Mouse (Mus musculus): ENCODE results near the gene Echdc1. TPM values are rescaled to one million over a fixed set of nuclear protein-coding genes. Genes with fewer than 3 reads are reported as not detected.

Gene Echdc1
- polyA plus RNA-seq, 1 experiment from 2014 or later: 29.1 TPM

DNA sequence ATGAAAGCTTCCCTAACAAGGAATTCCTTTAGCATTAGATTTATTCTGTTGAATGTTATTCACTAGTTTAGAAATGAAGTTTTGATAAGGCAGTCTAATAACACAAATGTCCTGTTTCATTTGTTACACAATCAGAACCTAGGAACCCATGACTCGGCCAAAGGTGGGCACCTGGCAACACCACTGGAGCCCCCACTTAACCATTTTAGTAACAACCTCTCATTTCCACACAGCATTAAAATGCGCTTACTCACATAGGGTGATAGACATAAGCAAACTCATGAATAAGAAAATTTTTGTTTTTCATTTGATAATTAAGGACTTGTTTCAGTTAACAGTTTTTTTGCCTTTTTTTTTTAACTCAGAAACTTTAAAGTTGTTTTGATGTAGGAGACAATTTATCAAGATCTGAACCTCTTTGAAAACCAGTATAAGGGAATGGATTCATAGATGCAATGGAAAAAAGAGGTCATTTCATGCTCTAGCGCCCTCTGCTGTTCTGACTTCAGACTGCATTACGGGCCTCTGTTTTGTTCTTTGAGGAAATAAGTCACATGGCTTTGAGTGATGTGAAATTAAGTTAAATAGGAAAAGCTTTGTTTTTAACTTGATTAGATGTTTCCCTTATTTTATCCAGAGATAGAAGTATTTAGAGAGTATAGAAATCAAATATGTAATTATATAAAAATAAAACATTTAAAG is 25.5 kb downstream of the Echdc1 start:
- ATAC-seq (replicated peaks; ENCODE audit: extremely low read depth, insufficient read depth, low FRiP score): no peak
- 0 out of 2 replicates have a peak, but pooled peaks cover 2% of the 10 kb centered on the region for H3K4me1 ChIP-seq (ENCODE audit: control insufficient read depth, insufficient read depth, low read length)
- H3K9ac ChIP-seq (ENCODE audit: low read length): no peak overlapping the region
- H3K4me3 ChIP-seq (ENCODE audit: low read length): no peak overlapping the region
- H3K27me3 ChIP-seq (ENCODE audit: control insufficient read depth, insufficient read depth, low read length): no peaks in the 10 kb centered on the region
- H3K27ac ChIP-seq (ENCODE audit: low read length): no peak overlapping the region
- peaks cover 3% of the 10 kb centered on the region; the same call in 1 of the 2 replicates for H3K36me3 ChIP-seq (ENCODE audit: control insufficient read depth, insufficient read depth)
- H3K4me2 ChIP-seq (ENCODE audit: low read depth, low read length): no peak overlapping the region
- H3K9me3 ChIP-seq (replicated peaks; ENCODE audit: control insufficient read depth, low read length): no peaks in the 10 kb centered on the region
- WGBS: 51% methylated on average over 4 of the region's 4 CpGs

- ATAC-seq (replicated peaks; ENCODE audit: extremely low read depth, insufficient read depth, low FRiP score): no peak
- Histone ChIP-seq H3K36me3 (ENCODE audit: control insufficient read depth, insufficient read depth) (peaks cover 22% of the 10 kb centered on the region), H3K27me3 (ENCODE audit: control insufficient read depth, insufficient read depth, low read length) (no peaks in the 10 kb centered on the region), H3K4me3 (ENCODE audit: low read length) (no peak overlapping the region), H3K27ac (ENCODE audit: low read length) (no peak overlapping the region), H3K4me2 (ENCODE audit: low read depth, low read length) (no peak overlapping the region), H3K9ac (ENCODE audit: low read length) (no peak overlapping the region), H3K4me1 (ENCODE audit: control insufficient read depth, insufficient read depth, low read length) (peaks cover 2% of the 10 kb centered on the region; the same call in 1 of the 2 replicates), H3K9me3 (replicated peaks; ENCODE audit: control insufficient read depth, low read length) (no peaks in the 10 kb centered on the region)
- 64% methylated on average over 4 of the region's 4 CpGs for WGBS
Observed at GRCm38 (mm10) chr10:29344232-29344631, 31.3 kb downstream of the Echdc1 start.

GRCm38 (mm10) chr10:29346638-29347037 is 33.7 kb downstream of the Echdc1 start:
- H3K36me3 ChIP-seq (ENCODE audit: control insufficient read depth, insufficient read depth): peaks cover 25% of the 10 kb centered on the region
- H3K27me3 ChIP-seq (ENCODE audit: control insufficient read depth, insufficient read depth, low read length): no peaks in the 10 kb centered on the region
- no peaks in the 10 kb centered on the region for H3K9me3 ChIP-seq (replicated peaks; ENCODE audit: control insufficient read depth, low read length)
- 93% methylated on average over 7 of the region's 7 CpGs for WGBS
- H3K4me2 ChIP-seq (ENCODE audit: low read depth, low read length): no peak overlapping the region
- ATAC-seq (replicated peaks; ENCODE audit: extremely low read depth, insufficient read depth, low FRiP score): no peak
- H3K4me1 ChIP-seq (ENCODE audit: control insufficient read depth, insufficient read depth, low read length): peaks cover 2% of the 10 kb centered on the region; the same call in 1 of the 2 replicates
- H3K27ac ChIP-seq (ENCODE audit: low read length): no peak overlapping the region
- H3K4me3 ChIP-seq (ENCODE audit: low read length): no peak overlapping the region
- H3K9ac ChIP-seq (ENCODE audit: low read length): no peak overlapping the region

GRCm38 (mm10) chr10:29351420-29351819 is 38.5 kb downstream of the Echdc1 start:
- Histone ChIP-seq H3K9ac (ENCODE audit: low read length) (no peak overlapping the region), H3K36me3 (ENCODE audit: control insufficient read depth, insufficient read depth) (peaks cover 12% of the 10 kb centered on the region), H3K4me1 (ENCODE audit: control insufficient read depth, insufficient read depth, low read length) (peaks cover 10% of the 10 kb centered on the region), H3K9me3 (replicated peaks; ENCODE audit: control insufficient read depth, low read length) (no peaks in the 10 kb centered on the region), H3K27ac (ENCODE audit: low read length) (no peak overlapping the region), H3K4me2 (ENCODE audit: low read depth, low read length) (no peak overlapping the region), H3K4me3 (ENCODE audit: low read length) (no peak overlapping the region), H3K27me3 (ENCODE audit: control insufficient read depth, insufficient read depth, low read length) (no peaks in the 10 kb centered on the region)
- WGBS: 82% methylated on average over 2 of the region's 2 CpGs
- no peak for ATAC-seq (replicated peaks; ENCODE audit: extremely low read depth, insufficient read depth, low FRiP score)

DNA sequence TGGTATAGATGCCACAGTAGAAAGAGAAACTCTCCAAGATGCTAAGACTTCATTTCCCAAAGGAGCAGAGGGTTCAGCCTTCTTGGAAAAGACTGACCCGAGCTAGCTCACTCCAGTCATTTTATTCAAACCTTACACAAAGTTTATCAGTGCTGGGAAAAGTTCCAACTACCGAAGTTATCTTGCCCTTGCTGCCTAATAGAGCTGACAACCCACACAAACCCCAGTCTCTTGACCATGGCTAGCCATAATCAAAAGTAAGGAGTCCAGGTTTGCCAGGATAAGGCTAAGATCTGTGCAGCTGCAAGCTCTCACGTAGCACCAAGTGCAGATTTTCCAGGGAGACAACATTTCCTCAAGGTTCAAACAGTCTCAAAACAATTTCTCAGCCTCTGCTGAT is 39.6 kb downstream of the Echdc1 start:
- ATAC-seq (replicated peaks; ENCODE audit: extremely low read depth, insufficient read depth, low FRiP score): no peak
- 34% methylated on average over 3 of the region's 3 CpGs for WGBS
- peaks cover 4% of the 10 kb centered on the region; the same call in 1 of the 2 replicates for H3K36me3 ChIP-seq (ENCODE audit: control insufficient read depth, insufficient read depth)
- H3K4me3 ChIP-seq (ENCODE audit: low read length): no peak overlapping the region
- H3K4me2 ChIP-seq (ENCODE audit: low read depth, low read length): peak overlapping the region; percentile 13; the same call in 1 of the 2 replicates
- H3K27me3 ChIP-seq (ENCODE audit: control insufficient read depth, insufficient read depth, low read length): no peaks in the 10 kb centered on the region
- peaks cover 18% of the 10 kb centered on the region for H3K4me1 ChIP-seq (ENCODE audit: control insufficient read depth, insufficient read depth, low read length)
- no peaks in the 10 kb centered on the region for H3K9me3 ChIP-seq (replicated peaks; ENCODE audit: control insufficient read depth, low read length)
- no peak overlapping the region for H3K9ac ChIP-seq (ENCODE audit: low read length)
- H3K27ac ChIP-seq (ENCODE audit: low read length): no peak overlapping the region

- no peak overlapping the region for H3K4me3 ChIP-seq (ENCODE audit: low read length)
- no peak overlapping the region for H3K4me2 ChIP-seq (ENCODE audit: low read depth, low read length)
- H3K9ac ChIP-seq (ENCODE audit: low read length): no peak overlapping the region
- no peaks in the 10 kb centered on the region for H3K9me3 ChIP-seq (replicated peaks; ENCODE audit: control insufficient read depth, low read length)
- H3K27ac ChIP-seq (ENCODE audit: low read length): no peak overlapping the region
- no peaks in the 10 kb centered on the region for H3K27me3 ChIP-seq (ENCODE audit: control insufficient read depth, insufficient read depth, low read length)
- no peak for ATAC-seq (replicated peaks; ENCODE audit: extremely low read depth, insufficient read depth, low FRiP score)
- 79% methylated on average over 7 of the region's 7 CpGs for WGBS
- H3K36me3 ChIP-seq (ENCODE audit: control insufficient read depth, insufficient read depth): peaks cover 3% of the 10 kb centered on the region; the same call in 1 of the 2 replicates
- H3K4me1 ChIP-seq (ENCODE audit: control insufficient read depth, insufficient read depth, low read length): peaks cover 24% of the 10 kb centered on the region
Observed at GRCm38 (mm10) chr10:29354183-29354582, 41.2 kb downstream of the Echdc1 start.

DNA sequence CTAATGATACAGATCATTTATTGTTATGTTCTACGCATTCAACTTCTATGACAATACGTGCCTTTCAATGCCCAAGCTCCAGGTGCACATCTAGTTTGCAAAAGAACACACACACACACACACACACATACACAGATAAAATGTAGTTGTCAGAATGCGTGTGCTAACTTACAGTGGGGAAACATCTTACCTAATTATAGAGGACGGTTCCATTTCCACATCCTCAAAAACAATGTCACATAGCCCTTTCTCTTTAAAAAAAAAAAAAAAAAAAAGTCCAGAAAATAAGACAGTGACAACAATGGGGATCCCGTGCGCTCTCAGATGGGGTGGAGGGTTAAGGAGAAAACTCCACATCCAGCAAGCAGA is 48.1 kb downstream of the Echdc1 start:
- peak overlapping the region; percentile 76 for H3K4me2 ChIP-seq (ENCODE audit: low read depth, low read length)
- no peak for ATAC-seq (replicated peaks; ENCODE audit: extremely low read depth, insufficient read depth, low FRiP score)
- no peaks in the 10 kb centered on the region for H3K27me3 ChIP-seq (ENCODE audit: control insufficient read depth, insufficient read depth, low read length)
- H3K27ac ChIP-seq (ENCODE audit: low read length): peak overlapping the region; percentile 99
- peak overlapping the region; percentile 91 for H3K4me3 ChIP-seq (ENCODE audit: low read length)
- peak overlapping the region; percentile 98 for H3K9ac ChIP-seq (ENCODE audit: low read length)
- no peaks in the 10 kb centered on the region for H3K36me3 ChIP-seq (ENCODE audit: control insufficient read depth, insufficient read depth)
- no peaks in the 10 kb centered on the region for H3K9me3 ChIP-seq (replicated peaks; ENCODE audit: control insufficient read depth, low read length)
- peaks cover 24% of the 10 kb centered on the region for H3K4me1 ChIP-seq (ENCODE audit: control insufficient read depth, insufficient read depth, low read length)
- 3% methylated on average over 6 of the region's 6 CpGs for WGBS

GRCm38 (mm10) chr10:29361464-29362196 is 48.7 kb downstream of the Echdc1 start:
- Histone ChIP-seq H3K9me3 (replicated peaks; ENCODE audit: control insufficient read depth, low read length) (no peaks in the 10 kb centered on the region), H3K27ac (ENCODE audit: low read length) (peak overlapping the region; percentile 99), H3K36me3 (ENCODE audit: control insufficient read depth, insufficient read depth) (no peaks in the 10 kb centered on the region), H3K9ac (ENCODE audit: low read length) (peak overlapping the region; percentile 98), H3K27me3 (ENCODE audit: control insufficient read depth, insufficient read depth, low read length) (no peaks in the 10 kb centered on the region), H3K4me3 (ENCODE audit: low read length) (peak overlapping the region; percentile 91), H3K4me2 (ENCODE audit: low read depth, low read length) (peak overlapping the region; percentile 76), H3K4me1 (ENCODE audit: control insufficient read depth, insufficient read depth, low read length) (peaks cover 23% of the 10 kb centered on the region)
- ATAC-seq (replicated peaks; ENCODE audit: extremely low read depth, insufficient read depth, low FRiP score): peak; percentile 94
- WGBS: under 1% methylated on average over 98 of the region's 100 CpGs
